Mouse (Mus musculus): Measurements from ENCODE around the gene H2-M10.6. TPM values are rescaled to one million over a fixed set of nuclear protein-coding genes. Genes with fewer than 3 reads are reported as not detected.

Gene H2-M10.6
- not detected in 2 replicates for polyA plus RNA-seq (2012; rRNA removed)

DNA sequence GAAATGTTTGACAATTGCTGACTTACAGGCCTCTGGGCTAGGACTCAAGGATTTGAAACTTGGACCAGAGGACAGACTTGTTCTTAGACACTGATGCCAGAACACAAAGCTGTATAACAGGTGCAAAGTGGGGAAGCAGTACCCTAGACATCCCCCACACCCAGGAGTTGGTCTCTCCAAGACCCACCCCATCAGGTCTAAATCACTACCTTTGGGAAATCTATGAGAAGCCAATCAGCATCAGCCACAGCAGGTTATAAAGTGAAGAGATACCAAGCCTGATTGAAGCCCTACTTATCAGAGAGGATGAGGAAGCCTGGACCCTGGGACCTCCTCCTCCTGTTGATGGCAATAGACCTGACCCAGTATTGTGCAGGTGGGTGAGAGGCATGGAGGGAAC is at the start of gene H2-M10.6:
H2-M10.6 (plus strand) TSS at position 301 of the 400 bp plus-strand sequence.

GRCm38 (mm10) chr17:36772610-36773009 is 39.4 kb upstream of the H2-M10.6 start, which contains the start of gene H2-M10.5:
Gene H2-M10.5 (plus strand): TSS chr17:36772910.

DNA sequence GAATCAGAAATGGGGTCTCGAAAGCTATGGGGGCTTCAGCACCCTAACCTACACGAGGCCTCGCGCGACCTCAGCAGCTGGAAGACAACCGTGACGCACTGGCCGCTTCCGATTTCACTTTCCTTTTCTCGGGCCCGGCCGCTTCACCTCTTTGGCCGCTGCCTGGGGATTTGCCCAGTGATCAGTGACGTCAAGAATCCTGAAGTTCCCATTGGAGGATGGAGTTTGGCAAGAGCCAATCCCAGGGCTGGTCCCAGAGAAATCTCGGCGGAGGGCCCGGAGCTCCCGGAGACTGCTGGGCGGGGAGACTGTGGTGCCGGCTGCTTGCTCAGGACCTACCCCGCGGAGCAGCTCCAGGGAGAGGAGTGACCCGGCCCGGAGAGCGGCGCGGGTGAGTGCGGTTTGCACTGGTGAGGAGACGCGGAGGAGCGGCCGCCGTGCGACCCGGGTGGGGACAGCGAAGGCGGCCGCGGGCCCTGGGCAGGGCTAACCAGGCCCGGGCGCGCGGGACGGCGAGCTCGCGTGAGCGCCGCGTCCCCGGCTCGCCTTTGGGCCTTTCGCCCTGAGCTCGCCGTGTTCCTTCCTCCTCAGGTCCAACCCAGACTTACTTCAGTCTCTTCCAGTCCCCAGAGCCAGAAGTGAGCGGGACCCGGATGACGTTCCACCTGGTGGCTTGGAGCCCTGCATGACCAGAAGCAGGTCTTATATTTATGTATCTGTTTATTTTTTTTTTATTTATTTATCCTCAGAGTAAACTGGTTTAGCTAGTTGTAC is 25.1 kb downstream of the H2-M10.6 start, which contains the start of gene Trim26:
Trim26 (plus strand) TSS at position 261 of the 774 bp plus-strand sequence.

Other genes starting within 250 kb of the H2-M10.6 start
- gene H2-M9, start 169.5 kb upstream of the H2-M10.6 start, polyA plus RNA-seq (2012; rRNA removed): not detected in 2 replicates
- not detected in 2 replicates for gene H2-M1, start 140.0 kb upstream of the H2-M10.6 start, polyA plus RNA-seq (2012; rRNA removed)
- not detected in 2 replicates for gene H2-M10.5, start 39.3 kb upstream of the H2-M10.6 start, polyA plus RNA-seq (2012; rRNA removed)
- gene Trim26, start 25.0 kb downstream of the H2-M10.6 start, polyA plus RNA-seq (2012; rRNA removed): 7.7 and 9.3 TPM in 2 replicates
- gene Trim15, start 55.0 kb downstream of the H2-M10.6 start, polyA plus RNA-seq (2012; rRNA removed): 0.24 and 0.33 TPM in 2 replicates
- 96.7 and 131 TPM in 2 replicates for gene Trim10, start 57.4 kb downstream of the H2-M10.6 start, polyA plus RNA-seq (2012; rRNA removed)
- gene Trim40, start 78.0 kb downstream of the H2-M10.6 start, polyA plus RNA-seq (2012; rRNA removed): not detected in 2 replicates
- gene Trim31, start 85.9 kb downstream of the H2-M10.6 start, polyA plus RNA-seq (2012; rRNA removed): not detected in 2 replicates
- 0.02 TPM in 1 of 2 replicates, not detected in the other for gene Rnf39, start 130.7 kb downstream of the H2-M10.6 start, polyA plus RNA-seq (2012; rRNA removed)
- gene Ppp1r11, start 139.6 kb downstream of the H2-M10.6 start, polyA plus RNA-seq (2012; rRNA removed): 31.5 and 32.1 TPM in 2 replicates
- 16.6 and 18.1 TPM in 2 replicates for gene Znrd1, start 146.4 kb downstream of the H2-M10.6 start, polyA plus RNA-seq (2012; rRNA removed)
- 3.4 and 3.5 TPM in 2 replicates for gene Znrd1as, start 146.4 kb downstream of the H2-M10.6 start, polyA plus RNA-seq (2012; rRNA removed)
- not detected in 2 replicates for gene 2410137M14Rik, start 169.1 kb downstream of the H2-M10.6 start, polyA plus RNA-seq (2012; rRNA removed)
- gene H2-M5, start 177.4 kb downstream of the H2-M10.6 start, polyA plus RNA-seq (2012; rRNA removed): 0.09 and 0.10 TPM in 2 replicates
- gene Zfp57, start 189.0 kb downstream of the H2-M10.6 start, polyA plus RNA-seq (2012; rRNA removed): 4.1 and 4.7 TPM in 2 replicates
- gene Mog, start 211.2 kb downstream of the H2-M10.6 start, polyA plus RNA-seq (2012; rRNA removed): not detected in 2 replicates
- 2.0 TPM in 2 replicates for gene Gabbr1, start 233.8 kb downstream of the H2-M10.6 start, polyA plus RNA-seq (2012; rRNA removed)

All from liver, embryonic 14 days (tissue).